Mouse (Mus musculus): ENCODE data around the gene Pkd2l1. TPM values are rescaled to one million over a fixed set of nuclear protein-coding genes. Genes with fewer than 3 reads are reported as not detected.
A peak's percentile ranks its signal among the peaks of the same experiment; 100 is the strongest.

Gene Pkd2l1
- total RNA-seq, 2 experiments from 2014 or later = not detected

DNA sequence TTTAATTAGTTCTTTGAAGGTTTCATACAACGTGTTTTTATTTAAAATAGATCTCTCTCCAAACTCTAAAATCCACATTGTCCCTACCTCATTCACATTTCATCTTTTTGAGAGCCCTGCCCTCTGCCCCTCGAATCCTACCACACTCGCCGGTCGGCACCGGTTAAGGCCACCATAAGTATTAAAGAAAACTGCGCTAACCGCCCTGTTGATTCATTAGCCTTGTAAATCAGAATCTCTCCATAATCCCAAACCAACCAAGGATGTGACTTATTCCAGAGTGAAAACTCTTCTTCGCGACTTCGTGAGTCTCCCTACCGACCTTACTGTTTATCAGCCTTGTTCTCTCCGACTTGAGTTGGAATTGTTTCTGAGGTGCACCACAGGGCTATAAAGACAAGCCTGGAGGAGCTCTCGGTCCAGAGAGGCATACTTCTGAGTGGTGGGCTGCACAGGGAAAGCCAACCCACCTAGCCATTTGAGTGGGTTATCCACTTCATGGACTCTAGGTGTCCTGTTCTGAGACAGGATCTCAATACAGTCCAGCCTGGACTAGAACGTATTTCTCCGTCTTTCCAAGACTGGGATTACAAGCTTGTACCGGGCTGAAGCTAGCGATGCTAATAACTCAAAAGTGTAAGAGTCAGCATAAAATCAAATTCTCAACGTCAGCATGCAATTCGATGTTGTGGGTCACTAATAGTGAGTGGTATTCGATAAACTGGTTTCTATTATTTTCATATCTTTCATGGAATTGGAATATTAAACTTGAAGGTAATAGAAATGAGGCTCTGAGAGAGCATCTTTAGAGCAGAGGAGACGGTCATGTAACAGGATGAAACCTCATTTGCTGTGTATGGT is 84.4 kb downstream of the Pkd2l1 start:
- peak; percentile 18; the same call in 1 of the 2 replicates for ATAC-seq (replicated peaks; ENCODE audit: poor library complexity)

DNA sequence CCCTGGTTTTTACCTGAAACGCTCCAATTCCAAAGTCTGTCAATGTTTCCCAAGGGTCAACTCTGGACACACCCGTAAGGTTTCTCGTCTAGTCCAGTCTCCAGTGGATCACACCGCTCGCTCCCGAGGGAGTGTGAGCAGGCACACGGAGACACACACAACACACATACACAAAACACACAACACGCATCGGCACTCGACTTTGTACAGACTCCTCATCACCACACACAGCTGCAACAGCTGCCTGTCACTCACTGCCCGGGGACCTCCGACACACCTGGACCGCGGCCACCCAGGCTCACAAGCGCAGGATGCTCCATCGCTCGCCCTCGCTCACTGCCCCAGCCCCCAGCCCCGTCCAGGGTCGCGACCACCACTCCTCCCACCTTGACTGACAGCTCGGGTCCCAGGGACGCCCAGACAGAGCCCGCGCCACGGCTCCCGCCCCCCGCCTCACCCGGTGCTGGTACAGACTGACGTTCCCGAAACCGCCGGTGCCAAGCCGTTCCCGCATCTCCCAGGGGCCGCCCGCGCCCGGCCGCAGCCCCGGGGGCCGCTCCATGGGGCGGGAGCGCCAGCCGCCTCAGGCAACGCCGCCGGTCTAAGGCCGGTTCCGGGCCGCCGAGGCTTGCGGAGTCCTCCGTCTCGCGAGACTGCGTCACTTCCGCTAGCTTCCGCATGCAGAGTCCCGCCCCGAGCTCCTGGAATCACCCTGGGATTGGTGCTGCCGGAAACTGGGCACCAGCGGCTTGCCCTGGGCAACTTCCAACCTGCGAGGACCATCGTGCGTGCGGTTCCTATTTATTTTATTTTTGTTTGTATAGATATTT is 85.2 kb downstream of the Pkd2l1 start, which contains the start of gene Chuk:
Gene Chuk (minus strand): TSS at position 650 of the 830 bp plus-strand sequence.
- ATAC-seq (replicated peaks; ENCODE audit: poor library complexity) = peak; percentile 96

GRCm38 (mm10) chr19:44104393-44104792 is 87.8 kb downstream of the Pkd2l1 start:
- no peak for ATAC-seq (replicated peaks; ENCODE audit: poor library complexity)

DNA sequence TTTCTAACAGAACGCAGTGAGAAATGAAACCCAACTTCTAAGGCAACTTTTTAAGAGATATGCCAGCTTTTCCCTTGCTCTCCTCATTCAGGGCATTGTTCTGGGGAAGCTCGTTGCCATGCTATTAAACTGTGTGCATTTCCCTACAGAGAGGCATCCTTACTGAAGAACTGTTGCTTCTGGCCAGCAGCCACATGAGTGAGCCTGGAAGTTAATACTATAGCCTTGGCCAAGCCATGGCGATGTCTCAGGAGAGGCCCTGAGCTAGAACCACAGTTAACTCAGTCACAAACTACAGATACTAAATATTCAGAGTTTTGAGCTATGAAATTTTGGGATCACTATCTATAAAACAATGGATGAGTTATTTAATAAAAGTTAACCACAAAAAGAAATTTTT is 89.2 kb downstream of the Pkd2l1 start:
- ATAC-seq (replicated peaks; ENCODE audit: poor library complexity) = no peak

GRCm38 (mm10) chr19:44100840-44101239 is 91.4 kb downstream of the Pkd2l1 start:
- ATAC-seq (replicated peaks; ENCODE audit: poor library complexity) = peak; percentile 74

Other genes starting within 250 kb of the Pkd2l1 start
- 0.22 TPM in 2 replicates for gene Cpn1, start 205.9 kb downstream of the Pkd2l1 start, total RNA-seq (2015)
- gene Cpn1, start 205.9 kb downstream of the Pkd2l1 start, total RNA-seq (2017) = 0.29 TPM in 1 of 2 replicates, not detected in the other
- gene Cyp2c23, start 163.2 kb downstream of the Pkd2l1 start, total RNA-seq (2015) = 0.12 and 0.17 TPM in 2 replicates
- gene Cyp2c23, start 163.2 kb downstream of the Pkd2l1 start, total RNA-seq (2017) = not detected in 2 replicates
- 75.6 and 76.5 TPM in 2 replicates for gene Erlin1, start 122.7 kb downstream of the Pkd2l1 start, total RNA-seq (2015)
- gene Erlin1, start 122.7 kb downstream of the Pkd2l1 start, total RNA-seq (2017) = 44.5 and 50.3 TPM in 2 replicates
- 41.4 and 44.0 TPM in 2 replicates for gene Chuk, start 85.0 kb downstream of the Pkd2l1 start, total RNA-seq (2015)
- 52.6 and 74.3 TPM in 2 replicates for gene Chuk, start 85.0 kb downstream of the Pkd2l1 start, total RNA-seq (2017)
- gene Cwf19l1, start 56.6 kb downstream of the Pkd2l1 start, total RNA-seq (2015) = 40.2 and 48.9 TPM in 2 replicates
- gene Cwf19l1, start 56.6 kb downstream of the Pkd2l1 start, total RNA-seq (2017) = 33.9 and 38.4 TPM in 2 replicates
- gene Bloc1s2, start 46.0 kb downstream of the Pkd2l1 start, total RNA-seq (2015) = 131 and 140 TPM in 2 replicates
- 79.0 and 96.2 TPM in 2 replicates for gene Bloc1s2, start 46.0 kb downstream of the Pkd2l1 start, total RNA-seq (2017)
- gene Scd3, start 10.8 kb upstream of the Pkd2l1 start, total RNA-seq (2015) = not detected in 2 replicates
- not detected in 2 replicates for gene Scd3, start 10.8 kb upstream of the Pkd2l1 start, total RNA-seq (2017)
- gene Scd2, start 101.2 kb upstream of the Pkd2l1 start, total RNA-seq (2015) = 95.4 and 101 TPM in 2 replicates
- 88.5 and 107 TPM in 2 replicates for gene Scd2, start 101.2 kb upstream of the Pkd2l1 start, total RNA-seq (2017)
- gene Scd4, start 140.7 kb upstream of the Pkd2l1 start, total RNA-seq (2015) = 0.35 TPM in 1 of 2 replicates, not detected in the other
- not detected in 2 replicates for gene Scd4, start 140.7 kb upstream of the Pkd2l1 start, total RNA-seq (2017)
- 0.46 and 0.49 TPM in 2 replicates for gene Scd1, start 215.4 kb upstream of the Pkd2l1 start, total RNA-seq (2015)
- 0.54 and 1.1 TPM in 2 replicates for gene Scd1, start 215.4 kb upstream of the Pkd2l1 start, total RNA-seq (2017)

All from megakaryocyte progenitor cell, adult 5-6 weeks (primary cell).